Mouse (Mus musculus): Measurements from ENCODE around the gene Wt1.

The Wt1 gene

DNA sequence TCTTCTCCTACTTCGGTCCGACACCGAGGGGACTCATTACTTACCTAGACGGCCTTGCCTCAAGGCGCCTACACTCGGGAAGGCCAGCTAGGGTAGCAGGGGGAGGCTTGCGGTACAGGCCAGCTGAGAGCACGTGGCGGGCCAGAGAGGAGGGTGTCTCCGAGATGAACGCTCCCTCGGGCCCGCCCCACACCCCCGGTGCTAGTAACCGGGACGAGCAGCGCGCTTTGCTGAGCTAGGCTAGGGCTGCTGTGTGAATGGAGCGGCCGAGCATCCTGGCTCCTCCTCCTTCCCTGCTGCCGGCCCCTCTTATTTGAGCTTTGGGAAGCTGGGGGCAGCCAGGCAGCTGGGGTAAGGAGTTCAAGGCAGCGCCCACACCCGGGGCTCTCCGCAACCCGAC, at the start of gene Wt1:
Gene Wt1 (plus strand): TSS at position 251 of the 400 bp plus-strand sequence.
- DNase-seq: peak; percentile 27

DNA sequence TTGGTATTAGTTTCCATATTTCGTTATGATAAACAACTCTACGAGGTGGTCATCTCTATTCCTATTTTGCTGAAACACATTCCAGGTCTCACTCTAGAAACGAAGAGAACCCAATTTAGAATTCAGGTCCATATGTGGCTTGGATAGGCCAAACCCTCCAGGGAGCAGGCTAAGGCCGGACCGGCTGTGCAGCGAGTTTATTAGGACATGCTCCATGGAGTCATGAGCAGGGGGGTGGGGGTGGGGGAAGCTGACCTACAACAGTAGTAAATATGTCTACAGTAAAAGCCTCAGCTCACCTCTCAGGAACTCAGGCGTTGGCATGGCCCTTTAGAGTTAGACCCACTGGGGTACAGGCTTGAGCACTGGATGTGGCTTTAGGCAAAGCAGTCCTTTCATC, 49.2 kb upstream of the Wt1 start:
- no peak for DNase-seq

DNA sequence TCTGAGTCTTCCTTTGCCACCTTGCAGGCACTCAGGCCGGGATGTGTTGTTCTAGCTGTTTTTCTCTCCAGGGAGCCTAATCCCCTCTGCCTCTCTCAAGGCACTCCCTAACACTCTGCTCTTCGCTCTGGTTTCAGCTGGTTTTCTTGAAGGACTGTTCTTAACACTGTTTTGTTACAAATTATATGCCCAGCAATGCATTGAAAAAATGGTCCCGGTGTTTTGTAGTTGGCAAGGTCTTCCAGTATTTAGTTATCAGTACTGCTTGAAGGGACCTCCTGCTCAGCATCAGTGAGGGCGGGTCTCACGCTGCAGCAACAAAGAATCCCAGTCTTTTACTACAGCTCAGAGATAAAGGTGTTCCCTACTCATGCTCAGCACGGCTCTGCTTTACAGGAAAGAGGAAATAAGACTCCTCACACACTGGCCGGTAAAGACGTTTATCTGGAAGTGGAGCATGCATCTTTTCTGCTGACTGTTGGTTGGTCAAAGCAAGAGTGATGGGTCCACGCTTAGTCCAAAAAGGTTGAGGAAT, 44.0 kb upstream of the Wt1 start:
- DNase-seq: no peak

DNA sequence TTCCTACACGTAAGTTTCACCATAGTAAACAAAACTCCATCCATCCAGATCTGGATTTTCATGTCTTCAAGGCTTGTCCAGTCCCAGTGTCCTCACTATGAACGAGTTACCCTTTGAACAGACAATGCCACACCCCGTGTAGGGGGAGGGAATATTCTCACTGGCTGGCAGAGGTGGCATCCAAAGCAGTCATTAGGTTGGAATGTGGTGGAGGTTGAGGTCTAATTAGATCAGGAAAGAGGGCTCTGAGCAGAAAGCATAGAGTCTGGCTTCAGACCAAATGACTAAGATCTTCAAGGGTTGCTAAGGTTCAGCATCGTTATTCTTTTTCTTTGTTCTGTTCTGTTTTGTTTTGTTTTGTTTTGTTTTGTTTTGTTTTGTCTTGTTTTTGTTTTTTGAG, 42.3 kb upstream of the Wt1 start:
- DNase-seq: no peak

DNA sequence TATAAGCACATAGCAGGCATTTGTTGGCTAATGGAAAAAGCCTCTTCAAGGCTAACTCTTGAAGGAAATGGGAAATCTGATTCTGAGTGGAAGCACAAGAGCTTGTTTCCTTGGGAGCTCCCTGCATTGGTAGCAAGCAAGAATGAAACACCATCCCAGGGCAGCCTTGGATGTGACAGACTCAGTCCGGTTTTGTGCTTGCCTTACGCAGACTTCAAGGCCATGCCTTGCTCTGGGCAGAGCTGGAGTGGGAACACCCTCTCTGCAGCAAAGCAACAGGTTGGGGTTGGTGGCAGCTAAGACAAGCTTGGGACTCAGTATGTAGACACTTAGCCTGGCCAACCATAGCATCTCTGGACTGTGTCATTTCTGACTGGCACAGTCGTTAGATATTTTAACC, 40.2 kb upstream of the Wt1 start:
- DNase-seq: no peak

DNA sequence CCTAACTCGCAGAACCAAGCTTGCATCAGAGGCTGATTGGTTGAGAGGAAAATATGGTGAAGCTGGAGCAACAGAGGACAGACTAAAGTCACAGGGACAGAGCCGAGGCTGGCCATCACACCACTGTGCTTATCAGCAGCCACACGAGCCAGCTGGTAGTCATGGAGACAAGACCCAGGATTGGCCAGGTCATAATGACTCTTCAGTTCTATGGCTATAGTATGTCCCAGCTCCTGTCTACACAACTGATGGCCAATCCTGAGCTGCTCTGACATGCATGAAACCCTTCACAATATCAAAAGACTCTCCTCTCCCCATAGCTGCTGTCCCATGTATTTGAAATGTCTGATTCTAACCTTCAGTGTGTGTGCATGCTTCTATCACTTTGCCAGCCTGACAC, 38.3 kb upstream of the Wt1 start:
- DNase-seq: no peak

DNA sequence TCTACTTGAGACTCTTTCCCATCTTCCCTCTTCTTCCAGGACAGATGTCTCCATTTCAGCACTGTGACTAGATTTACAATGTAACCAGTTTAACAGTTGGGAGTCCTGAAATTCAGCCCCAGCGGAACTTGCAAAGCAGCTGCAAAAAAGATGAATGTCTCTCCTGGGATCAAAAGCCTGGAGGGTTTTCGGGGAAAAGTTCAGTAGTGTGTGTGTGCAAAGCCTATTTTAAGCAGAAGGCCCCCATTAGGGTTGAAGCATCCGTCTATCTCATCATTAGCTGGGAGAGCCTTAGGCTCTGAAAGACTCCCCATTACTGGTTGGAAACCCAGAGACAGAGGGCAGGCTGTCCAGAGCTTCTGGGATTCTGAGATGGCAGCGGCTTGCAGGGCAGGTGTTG, 37.2 kb upstream of the Wt1 start:
- no peak for DNase-seq

DNA sequence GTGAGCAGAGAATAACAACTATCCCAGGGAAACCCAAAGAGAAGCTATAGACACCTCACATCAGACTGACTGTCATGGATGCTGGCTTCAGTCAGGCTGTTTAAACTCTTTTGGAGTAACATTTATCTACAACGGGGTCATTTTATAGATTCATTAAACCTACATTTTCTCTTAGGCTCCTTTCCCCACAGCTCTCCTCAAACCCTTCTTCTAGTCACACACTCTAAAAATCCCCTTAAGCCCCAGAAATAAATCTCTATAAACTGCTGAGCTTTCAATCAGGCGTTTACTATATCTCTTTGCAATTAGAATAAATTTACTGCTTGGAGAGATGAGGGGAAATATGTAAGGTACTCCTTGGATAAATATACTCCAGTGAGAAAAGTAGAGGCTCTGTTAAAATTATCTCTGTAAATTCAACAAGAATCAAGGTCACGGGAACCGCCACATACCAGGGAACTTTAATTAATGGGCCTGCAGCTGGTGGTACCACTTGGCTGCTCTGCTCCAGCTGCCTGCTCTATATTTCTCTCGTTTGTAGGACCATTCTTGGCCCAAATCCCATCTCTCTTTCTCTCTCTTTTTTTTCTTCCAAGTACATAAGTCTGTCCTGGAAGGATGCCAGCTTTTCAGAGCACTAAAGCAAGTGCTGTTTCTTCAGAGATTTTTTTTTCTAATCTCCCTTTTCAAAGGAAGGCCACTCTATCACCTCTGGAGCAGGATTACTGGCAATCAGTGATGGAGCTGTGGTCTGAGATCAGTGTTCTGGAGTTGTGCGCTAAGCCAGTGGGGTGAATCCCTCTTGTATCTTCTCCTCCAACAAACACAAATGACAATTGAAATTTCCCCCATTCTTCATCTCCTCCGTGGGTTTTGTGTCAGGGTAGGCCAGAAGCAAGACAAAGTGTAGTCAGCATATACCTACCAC, 36.5 kb upstream of the Wt1 start:
- no peak for DNase-seq

DNA sequence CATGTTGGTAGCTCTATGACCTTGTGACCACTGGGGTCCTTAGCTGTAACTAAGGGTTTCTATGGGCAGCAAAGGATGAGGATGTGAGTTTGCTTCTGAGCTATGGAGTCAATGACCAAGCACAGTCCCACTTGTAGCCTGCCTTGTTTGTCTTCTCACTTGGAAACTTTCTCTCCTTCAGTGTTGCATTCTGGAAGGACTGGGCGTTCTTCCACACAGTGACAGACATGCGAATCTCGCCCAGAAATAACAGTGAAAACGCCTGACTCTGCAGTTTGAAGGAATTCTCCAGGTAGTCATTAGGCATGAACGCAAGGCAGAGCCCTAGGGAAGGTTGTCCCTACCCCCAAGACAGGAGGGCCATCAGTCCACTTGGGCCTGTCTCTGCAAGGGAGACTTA, 35.3 kb upstream of the Wt1 start:
- no peak for DNase-seq

DNA sequence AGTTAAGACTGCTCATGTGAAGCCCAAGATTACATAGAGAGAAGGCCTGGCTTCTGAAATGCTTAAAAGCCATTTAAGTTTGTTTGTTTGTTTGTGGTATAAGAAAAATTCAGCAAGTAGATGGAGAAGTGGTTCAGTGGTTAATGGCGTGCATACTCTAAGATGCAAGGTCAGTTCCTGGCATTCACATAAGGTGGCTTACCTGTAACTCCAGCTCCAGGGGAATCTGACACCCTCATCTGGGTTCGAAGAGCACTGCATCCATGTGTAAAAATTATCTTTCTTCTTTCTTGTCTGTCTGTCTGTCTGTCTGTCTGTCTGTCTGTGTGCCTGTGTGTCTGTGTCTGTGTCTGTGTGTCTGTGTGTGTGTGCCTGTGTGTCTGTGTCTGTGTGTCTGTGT, 34.6 kb upstream of the Wt1 start, which contains the start of gene Gm11060:
Gene Gm11060 (plus strand): TSS at position 301 of the 400 bp plus-strand sequence.
- no peak for DNase-seq

DNA sequence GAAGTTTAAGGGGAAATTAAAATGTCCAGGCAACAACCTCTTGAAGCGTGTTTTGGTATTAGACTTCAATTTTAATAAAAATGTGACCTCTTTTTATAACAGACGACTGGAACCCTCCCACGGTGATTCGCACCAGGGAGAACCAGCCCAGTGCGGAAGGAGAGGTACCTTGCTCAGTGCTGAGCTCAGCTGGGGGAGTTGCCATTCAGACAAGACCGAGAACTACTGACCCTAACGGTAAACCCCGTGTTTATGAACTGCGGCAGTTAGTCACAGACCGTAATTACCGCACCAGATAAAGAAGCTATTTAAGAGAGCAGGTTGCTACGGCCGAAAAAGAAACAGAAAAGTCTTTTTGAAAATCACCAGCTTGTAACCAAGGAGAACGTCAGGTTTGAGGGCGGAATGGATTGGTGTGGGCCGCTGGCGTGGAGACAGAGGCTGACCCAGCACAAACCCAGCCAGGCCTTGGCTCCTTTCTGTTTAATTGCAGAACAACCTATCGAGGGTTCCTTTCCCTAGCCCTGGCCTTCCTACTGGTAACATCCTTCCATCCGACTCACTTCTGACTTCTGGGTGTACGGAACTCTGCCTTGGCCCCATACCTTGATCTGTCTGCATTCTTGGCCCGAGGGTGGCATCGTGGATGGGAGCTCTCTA, 28.9 kb upstream of the Wt1 start:
- no peak for DNase-seq

DNA sequence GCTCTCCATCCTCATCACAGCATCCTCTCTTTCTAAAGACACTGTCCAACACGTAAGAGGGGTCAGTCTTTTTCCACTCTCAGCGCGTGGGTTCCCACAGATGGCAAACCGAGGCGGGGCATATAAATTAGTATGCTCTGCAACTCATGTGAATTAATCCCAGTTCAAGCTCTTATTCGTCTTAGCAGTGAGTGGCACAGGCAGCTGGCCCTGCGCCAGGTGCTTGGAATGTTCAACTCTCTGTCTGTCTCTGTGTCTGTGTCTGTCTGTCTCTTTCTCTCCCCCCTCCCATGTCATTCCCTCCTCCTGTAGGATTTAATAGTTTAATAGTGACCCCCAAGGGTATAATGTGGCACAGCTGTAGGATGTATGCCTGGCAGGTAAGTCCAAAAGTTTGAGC, 26.9 kb upstream of the Wt1 start:
- no peak for DNase-seq

DNA sequence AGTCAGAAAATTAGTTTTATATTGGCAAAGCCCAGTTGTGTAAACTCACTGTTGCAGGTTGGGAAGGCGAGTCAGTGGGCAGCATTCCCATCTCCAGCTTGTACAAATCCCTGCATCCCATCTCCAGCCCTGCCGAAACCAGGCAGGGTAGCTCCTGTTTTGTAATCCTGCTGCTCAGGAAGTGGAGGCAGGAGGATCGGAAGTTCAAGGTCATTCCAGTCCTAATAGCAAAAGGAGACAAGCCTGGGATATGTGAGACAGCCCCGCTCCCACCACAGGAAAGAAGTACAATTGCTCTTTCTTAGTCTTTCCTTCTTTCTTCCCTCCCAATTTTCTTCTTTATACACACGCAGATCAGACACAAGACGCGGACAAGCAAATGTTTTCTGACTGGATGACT, 25.8 kb upstream of the Wt1 start:
- no peak for DNase-seq

DNA sequence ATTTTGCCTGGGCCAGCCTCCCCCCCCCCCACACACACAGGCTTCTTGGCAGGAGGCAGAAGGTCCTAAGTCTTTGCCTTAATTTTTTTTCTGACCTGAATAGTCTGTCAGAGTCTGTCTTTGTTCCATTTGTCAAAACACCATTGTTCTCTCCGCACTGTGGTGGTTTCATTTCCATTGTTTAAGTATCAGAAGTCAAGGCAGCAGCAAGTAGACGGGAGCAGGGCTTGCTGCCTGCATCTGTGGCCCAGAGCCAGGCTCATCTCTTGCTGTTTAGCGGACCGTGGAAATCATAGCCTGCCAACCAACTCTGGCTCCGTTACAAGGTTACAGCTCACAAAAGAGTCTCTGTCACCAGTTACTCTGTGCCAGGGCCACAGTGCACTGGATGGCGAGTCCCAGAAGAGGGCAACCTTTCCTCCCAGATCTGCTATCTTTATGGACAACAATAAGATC, 17.6 kb upstream of the Wt1 start:
- DNase-seq: peak; percentile 81

DNA sequence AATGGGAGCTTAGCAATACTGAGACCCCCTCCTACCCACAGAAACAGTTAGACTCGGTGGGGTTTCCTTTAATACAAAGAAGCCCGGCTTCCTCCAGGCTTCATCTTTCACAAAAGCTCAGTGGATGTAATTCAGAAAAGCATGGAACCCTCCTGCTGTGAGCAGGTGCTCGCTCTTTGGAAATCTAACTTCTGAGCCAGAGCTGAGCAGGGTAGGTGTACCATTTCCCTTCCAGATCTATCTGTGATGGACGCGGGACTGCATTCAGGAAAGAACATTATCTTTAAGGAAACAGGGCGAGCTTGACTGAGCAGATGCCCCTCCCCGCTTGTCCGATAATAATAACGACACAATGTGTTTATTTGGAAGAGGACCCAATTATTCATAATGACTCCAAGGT, 12.3 kb upstream of the Wt1 start:
- no peak for DNase-seq

DNA sequence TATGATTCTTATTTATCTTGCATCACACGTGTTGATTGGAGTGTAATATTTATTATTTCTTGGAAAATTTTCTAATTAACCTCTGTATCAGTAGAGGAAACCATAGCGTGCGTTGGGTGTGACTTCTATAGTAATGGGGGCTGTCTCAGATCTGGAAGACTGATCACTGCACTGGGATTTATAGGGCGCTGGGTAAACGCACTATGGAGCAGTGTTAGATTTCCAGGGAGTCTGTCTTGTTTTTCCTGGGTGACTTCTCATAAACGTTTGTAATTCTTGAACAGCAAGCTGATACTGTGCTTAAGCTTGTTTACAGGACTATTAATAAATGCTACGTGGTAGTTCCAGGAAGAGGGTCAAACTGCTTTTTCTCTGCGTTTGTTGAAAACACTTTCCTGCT, 8.7 kb upstream of the Wt1 start:
- DNase-seq: no peak

DNA sequence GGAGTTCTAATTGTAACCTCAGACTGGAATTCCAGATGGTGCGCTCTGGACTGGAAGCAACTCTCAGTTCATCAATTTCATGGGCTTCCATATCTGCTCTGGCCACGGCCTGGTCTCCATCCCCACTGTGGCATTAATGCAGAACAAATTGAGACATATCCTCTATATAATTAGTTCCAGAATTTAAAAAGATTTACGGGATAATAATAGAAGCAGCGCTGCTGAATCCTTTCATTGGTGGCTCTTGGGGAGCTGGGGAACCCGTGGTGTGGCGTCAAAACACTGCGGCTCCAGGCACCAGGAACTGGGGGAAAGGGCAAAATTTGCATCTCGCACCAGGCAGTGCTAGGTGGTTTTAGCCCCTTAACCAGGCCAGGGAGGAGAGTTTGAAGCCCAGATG, 4.1 kb upstream of the Wt1 start:
- DNase-seq: no peak

DNA sequence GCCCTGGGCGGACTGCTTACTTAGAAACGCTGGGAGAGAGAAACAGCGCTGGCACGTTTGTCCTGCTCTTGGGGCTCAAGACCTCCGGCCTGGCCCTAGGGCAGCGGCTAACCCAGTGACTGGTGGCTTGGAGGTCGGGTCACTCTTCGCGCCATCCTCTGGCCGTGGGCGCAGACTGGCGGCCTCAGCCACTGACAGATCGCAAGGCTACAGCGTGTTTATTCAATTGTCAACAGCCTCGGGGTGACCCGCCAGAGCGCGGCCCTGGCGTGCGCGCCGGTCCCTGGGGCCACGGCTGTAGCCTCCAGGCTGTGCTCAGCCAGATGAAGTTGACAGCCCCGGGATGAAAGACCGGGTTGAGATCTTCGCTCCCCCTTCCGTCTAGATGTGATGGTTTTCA, 3.4 kb upstream of the Wt1 start:
- peak; percentile 29 for DNase-seq

DNA sequence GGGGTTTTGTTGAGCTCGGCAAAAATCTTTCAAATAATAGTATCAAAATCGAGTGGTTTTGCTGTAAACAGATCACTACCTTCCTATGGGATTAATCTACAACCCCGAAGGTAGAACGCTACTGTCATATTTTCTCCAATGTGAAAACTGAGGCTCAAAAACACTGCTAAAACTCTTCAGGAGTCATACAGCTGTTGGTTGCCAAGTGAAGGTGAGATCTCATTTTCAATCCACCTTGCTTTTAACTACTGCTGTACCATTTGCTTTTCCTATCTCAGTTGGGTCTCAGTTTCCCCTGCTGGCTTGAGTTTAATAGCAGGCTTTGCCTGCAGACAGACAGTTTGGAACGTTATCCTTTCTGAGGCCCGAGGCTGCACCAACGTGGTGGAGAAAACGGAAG, 2.9 kb upstream of the Wt1 start:
- DNase-seq: no peak

DNA sequence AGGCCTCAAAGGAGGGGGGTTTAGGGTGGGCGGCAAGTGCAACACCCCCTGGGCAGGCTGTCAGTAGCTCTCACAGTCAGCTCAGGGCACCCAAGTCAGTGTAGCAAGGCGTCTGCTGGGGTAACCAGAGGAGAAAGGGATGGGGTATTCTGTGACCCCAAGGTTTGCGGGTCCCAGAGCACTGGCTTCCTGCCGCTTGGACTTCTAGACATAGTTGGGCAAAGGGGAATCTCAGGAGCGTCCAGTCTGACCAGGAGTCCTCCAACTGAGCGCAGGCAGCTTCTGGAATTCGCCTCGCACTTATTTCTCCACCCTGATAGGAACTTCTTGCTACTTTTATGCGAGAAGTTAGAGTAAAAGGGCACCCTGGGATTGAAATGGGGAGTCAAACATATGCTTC, 2.4 kb upstream of the Wt1 start:
- no peak for DNase-seq

DNA sequence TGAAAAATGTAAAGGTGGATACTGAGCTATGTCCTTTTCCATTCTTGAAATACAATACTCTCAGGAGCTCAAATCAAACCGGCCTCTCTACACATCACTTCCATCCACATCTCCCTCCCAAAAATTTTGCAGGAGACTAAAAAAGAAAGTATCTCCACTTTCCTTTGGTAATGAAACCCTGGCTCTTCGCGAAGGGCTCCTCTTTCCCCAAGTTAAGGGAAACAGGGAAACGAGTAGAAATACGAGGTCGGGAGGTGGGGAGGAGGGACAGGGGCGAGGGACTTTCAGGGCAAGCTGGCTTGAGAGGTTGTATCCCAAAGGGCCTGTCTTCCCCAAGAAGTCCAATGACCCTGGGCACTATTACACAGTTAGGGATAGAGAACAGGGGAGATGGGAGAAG, 1.9 kb upstream of the Wt1 start:
- DNase-seq: no peak

DNA sequence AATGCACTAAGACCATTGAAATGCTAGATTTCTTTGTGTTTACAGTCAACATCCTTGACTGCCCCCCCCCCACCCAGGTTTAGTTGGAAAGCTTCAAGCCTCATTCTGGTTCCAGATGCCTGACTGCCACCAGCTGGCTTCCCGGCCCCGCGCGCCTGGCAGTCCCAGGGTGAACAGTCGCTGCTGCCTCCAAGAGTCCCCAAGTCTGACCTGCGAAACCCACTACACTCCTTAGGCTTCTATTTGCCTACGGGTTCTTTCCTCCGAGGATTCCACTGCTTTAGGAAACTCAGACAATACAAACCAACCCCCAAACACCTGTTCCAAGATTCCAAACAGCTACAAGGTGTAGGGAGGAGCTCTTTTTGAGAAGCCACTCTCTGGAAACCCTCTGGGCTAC, 1.1 kb upstream of the Wt1 start:
- no peak for DNase-seq

DNA sequence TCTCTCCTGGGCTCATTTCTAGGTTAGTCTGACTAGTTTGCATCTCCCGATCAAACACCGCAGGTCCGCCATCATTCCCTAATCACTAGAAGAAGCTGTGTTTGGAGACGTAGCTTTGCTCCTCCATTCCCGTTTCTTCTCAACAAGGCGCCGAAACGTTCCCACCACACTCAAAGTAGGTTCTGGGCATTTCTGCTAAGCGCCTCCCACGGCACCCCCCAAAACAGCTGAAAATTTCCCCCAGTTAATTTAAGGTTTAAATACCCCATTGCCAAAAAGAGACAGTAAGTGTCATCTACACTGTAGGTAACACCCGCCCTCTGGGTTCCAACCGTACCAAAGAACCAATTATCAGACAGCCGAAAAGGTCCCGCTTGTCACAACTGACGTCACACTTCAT, 688 bp upstream of the Wt1 start:
- DNase-seq: no peak
